Mouse (Mus musculus) erythroblast, embryonic 14.5 days (primary cell): ENCODE results near the gene Relch. TPM values are rescaled to one million over a fixed set of nuclear protein-coding genes. Genes with fewer than 3 reads are reported as not detected.

Experiments
- H3K27me3 ChIP-seq: 2 replicates; pipeline ENCODE4 v1.6.1; 2012; ENCODE audit warnings: inconsistent platforms; ENCODE audit not compliant: control insufficient read depth
- H3K36me3 ChIP-seq: 2 replicates; pipeline ENCODE4 v1.6.1; 2012; ENCODE audit warnings: mild to moderate bottlenecking, inconsistent platforms; ENCODE audit not compliant: control insufficient read depth
- H3K4me1 ChIP-seq: 2 replicates; pipeline ENCODE4 v1.6.1; 2012; ENCODE audit warnings: inconsistent platforms; ENCODE audit not compliant: control insufficient read depth
- H3K4me3 ChIP-seq: replicated peaks from 2 replicates; pipeline ENCODE3; 2012; ENCODE audit warnings: moderate library complexity, mild to moderate bottlenecking, inconsistent platforms
- H3K9me3 ChIP-seq: 2 replicates; pipeline ENCODE4 v1.6.1; 2012; ENCODE audit warnings: low read length, inconsistent platforms, mixed read lengths; ENCODE audit not compliant: control insufficient read depth
- GATA1 ChIP-seq: IDR thresholded peaks from 2 replicates; pipeline ENCODE4 v1.6.1; 2012; ENCODE audit warnings: low read length, inconsistent platforms, mixed read lengths
- TAL1 ChIP-seq: IDR thresholded peaks from 3 replicates; pipeline ENCODE4 v1.6.1; 2012; ENCODE audit warnings: low read length, inconsistent platforms, mixed read lengths
- polyA plus RNA-seq: library from polyadenylated mRNA; stranded (reverse); fragments of >175 nt; gene quantifications from 2 replicates; pipeline ENCODE4 v1.2.3, GENCODE M21; 2012

Gene Relch
- polyA plus RNA-seq, 1 experiment = 2.6 TPM

DNA sequence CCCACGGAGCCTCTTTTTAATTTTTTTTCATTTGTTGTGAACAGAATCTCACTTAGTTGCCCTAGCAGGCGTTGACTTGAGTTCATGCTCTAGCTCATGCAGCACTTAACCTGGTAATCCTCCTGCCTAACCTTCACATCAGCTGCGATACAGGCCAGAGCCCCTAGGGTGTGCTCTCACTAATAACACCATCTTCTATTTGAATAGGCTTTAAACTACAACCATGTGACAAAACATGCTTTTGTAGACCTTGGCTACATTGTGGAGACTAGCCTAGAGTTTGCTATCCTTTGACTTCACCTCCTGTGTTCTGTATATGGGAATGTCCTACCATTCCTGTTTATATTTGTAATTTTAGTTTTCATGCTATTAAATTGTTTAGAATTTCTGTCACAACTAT is 71.7 kb downstream of the Relch start:
- H3K36me3 ChIP-seq = peaks cover 39% of the 10 kb centered on the region
- TF ChIP-seq GATA1 = no peak
- no peak for TF ChIP-seq TAL1
- H3K4me3 ChIP-seq = no peak overlapping the region
- H3K9me3 ChIP-seq = no peaks in the 10 kb centered on the region
- no peaks in the 10 kb centered on the region for H3K4me1 ChIP-seq
- no peaks in the 10 kb centered on the region for H3K27me3 ChIP-seq

DNA sequence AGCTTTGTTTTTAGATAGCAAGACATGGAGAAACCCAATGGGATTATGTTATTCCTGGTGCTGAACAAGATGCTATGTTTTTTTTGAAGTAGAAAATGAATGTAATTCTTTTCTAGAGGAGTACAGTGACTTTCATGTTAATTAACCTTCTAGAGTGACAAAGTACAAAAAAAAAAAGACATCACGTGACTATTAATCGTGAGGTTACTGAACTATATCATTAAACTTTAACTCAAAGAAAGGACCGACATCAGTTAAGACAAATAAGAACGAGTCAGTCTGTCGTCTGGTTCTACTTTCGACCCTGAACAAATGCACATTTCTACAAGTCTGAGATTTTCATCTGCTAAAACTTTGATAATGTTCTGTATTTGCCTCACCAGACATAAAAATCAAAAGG is 74.7 kb downstream of the Relch start:
- TF ChIP-seq GATA1 (no peak), TAL1 (no peak)
- H3K36me3 ChIP-seq = peaks cover 51% of the 10 kb centered on the region

DNA sequence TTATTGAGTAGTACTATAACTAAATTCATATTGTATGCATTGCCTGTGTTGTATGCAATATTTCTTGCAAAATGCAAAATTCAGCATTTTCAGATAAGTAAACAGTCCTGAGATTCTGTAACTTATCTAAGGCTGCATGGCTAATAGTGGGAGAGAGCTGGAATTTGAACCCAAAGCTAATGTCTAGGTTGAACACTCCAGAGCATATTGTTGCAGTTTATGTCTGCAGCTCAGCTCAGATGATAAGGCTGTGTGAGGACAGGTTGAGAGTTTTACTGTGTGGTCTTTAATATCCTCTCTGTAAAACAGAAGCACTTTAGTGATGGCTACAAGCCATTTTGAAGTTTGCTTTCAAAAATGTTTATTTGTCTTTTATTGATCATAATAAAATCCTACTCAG is 75.8 kb downstream of the Relch start:
- Histone ChIP-seq H3K36me3 (peaks cover 58% of the 10 kb centered on the region), H3K4me1 (no peaks in the 10 kb centered on the region), H3K27me3 (no peaks in the 10 kb centered on the region), H3K9me3 (no peaks in the 10 kb centered on the region), H3K4me3 (no peak overlapping the region)
- TF ChIP-seq GATA1 = no peak
- no peak for TF ChIP-seq TAL1

More for the DNA sequence above, 74.7 kb downstream of the Relch start:
- Histone ChIP-seq H3K4me3 (no peak overlapping the region), H3K27me3 (no peaks in the 10 kb centered on the region), H3K9me3 (no peaks in the 10 kb centered on the region), H3K4me1 (no peaks in the 10 kb centered on the region)

DNA sequence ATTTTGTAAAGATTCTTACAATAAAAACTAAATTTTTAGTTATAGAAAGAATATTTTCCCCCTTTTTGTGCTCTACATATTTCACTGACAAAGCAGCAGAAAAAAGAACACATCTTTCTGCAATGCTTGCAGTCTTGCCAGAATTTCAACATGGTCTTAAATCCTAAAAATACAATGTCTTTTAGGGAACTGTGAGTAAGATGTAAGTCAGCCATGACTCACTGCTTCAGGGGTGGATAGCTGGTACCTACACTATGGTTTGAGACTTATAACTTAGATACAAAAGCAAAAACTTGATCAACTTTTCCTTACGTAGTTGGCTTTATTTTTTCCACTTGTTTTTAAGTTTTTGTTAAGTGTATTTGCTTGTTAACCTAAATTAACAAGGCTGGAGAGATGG is 78.8 kb downstream of the Relch start:
- Histone ChIP-seq H3K27me3 (no peaks in the 10 kb centered on the region), H3K9me3 (no peaks in the 10 kb centered on the region), H3K36me3 (peaks cover 62% of the 10 kb centered on the region), H3K4me1 (no peaks in the 10 kb centered on the region), H3K4me3 (no peak overlapping the region)
- TF ChIP-seq GATA1 = no peak
- TF ChIP-seq TAL1 = no peak

DNA sequence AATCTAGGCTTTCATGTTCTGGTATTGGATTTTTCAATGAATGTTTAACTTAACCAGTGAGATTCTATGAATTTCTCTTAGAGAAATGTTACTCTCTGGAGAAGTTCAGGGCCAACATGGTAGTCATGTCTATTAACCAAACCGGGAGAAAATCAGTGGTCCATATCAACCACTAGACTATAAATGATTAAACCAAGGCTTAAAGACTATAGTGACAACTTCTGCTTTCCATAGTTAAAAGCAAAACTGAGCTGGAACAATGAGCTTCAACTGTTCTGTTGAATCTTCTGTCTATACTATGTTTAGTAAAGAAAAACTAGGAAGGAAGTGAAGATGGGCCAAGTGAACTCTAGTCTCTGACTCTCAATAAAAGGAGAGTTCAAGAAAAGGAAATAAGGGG is 82.8 kb downstream of the Relch start:
- Histone ChIP-seq H3K9me3 (no peaks in the 10 kb centered on the region), H3K4me1 (no peaks in the 10 kb centered on the region), H3K27me3 (no peaks in the 10 kb centered on the region), H3K36me3 (peaks cover 74% of the 10 kb centered on the region), H3K4me3 (no peak overlapping the region)
- TF ChIP-seq GATA1 (no peak), TAL1 (no peak)

DNA sequence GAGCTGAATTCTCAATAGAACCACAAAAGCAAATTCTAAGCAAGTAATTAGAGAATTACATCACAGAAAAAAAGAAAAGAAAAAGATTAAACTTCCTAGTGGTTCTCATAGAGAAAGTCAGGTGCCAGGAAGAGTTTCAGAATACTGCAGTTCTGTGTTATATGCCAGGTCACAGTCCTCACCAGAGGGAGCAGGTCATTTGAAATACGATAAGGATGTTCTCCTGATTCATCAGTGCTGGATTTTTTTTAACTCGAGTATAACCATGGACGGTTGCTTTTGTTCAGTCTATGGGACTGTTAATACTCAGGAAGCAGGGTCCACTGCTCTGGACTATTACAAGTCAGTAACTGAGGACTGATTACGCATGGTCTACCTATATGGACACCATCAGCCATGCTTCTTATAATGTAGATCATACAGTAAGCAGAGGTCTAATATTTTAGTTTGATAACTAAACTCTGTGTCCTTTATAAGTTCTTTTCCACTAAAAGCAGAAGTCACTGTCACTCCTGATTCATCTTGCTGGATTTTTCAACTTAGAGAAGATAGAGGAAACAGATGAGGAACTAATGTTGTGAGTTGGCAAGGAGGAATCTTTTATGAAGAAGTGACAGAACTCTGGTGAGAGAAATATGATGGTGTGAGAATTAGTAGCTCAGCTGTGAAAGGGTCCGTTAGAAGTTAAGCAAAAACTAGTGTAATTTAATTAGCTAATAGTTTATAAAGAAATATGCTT is 83.4 kb downstream of the Relch start:
- peaks cover 71% of the 10 kb centered on the region for H3K36me3 ChIP-seq

DNA sequence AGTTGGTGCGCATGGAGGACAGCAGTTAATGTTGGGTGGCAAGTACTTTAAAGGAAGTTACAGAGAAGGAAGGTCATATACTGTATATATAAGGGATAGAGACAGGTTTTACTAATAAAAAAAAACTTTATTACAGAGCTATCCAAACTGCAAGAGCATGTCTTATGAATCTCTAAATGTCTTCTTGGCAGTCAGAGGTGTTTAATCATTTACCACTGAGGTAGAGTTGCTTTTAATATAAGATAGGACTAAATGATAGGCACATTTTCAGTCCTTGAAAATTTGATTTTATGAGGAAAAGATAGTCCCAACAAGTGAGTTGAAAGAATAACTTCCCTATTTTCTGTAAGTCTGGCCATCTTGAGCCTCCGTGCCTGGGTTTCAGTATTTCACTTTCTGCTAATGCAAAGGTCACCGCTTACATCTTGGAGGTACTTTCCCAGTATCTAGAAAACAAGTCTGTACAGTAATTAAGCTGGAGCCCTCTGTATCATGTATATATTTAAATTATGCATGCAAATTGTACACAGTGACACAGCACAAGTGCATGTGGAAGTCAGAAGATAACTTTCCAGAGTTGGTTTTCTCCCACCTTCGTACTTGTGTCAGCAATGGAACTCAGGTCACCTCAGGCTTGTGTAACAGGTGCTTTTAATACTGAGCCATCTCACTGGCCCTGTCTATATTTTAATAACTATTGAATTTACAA is 84.6 kb downstream of the Relch start:
- Histone ChIP-seq H3K4me1 (no peaks in the 10 kb centered on the region), H3K4me3 (no peak overlapping the region), H3K27me3 (no peaks in the 10 kb centered on the region), H3K36me3 (peaks cover 75% of the 10 kb centered on the region), H3K9me3 (no peaks in the 10 kb centered on the region)
- TF ChIP-seq GATA1 = no peak

More for the DNA sequence above, 83.4 kb downstream of the Relch start:
- Histone ChIP-seq H3K9me3 (no peaks in the 10 kb centered on the region), H3K4me1 (no peaks in the 10 kb centered on the region), H3K27me3 (no peaks in the 10 kb centered on the region), H3K4me3 (no peak overlapping the region)
- TF ChIP-seq TAL1 = no peak

DNA sequence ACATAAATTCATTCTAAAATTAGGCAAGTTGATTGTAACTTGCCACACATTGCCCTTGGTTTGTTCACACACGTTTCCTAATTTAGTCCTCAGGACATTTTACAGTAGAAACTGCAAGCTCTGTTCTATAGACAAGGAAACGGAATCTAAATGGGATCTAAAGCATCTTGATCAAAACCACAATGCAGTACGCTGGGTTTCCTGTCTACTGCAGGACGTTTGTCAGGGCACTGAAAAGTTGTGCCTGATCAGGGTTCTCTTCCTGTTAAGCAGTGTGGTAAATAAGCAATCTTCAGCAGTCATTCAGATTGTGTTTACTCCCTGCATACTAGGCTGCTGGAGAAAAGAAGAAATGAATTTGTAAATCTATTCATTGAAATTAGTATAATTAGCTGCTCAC is 88.5 kb downstream of the Relch start:
- Histone ChIP-seq H3K9me3 (no peaks in the 10 kb centered on the region), H3K36me3 (peaks cover 58% of the 10 kb centered on the region), H3K4me3 (no peak overlapping the region), H3K27me3 (no peaks in the 10 kb centered on the region), H3K4me1 (no peaks in the 10 kb centered on the region)
- TF ChIP-seq TAL1 (no peak), GATA1 (no peak)

DNA sequence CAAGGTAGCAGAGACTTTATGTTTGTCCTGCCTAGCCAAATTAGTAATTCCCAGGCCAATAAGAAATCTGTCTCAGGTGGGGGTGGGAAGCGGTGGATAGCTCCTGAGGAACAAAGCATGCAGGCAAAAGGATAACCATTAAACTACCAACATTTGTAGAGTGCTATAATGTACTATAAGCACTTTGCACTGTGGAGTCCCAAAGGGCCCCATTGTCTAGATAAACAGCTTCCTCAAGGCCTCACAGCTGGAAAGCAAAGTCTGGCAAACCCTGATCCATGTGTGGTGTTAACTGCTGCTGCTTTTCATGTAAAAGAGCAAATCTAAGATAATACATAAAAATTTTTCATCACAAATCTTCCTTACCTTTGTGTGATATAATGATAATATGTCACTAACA is 89.3 kb downstream of the Relch start:
- Histone ChIP-seq H3K9me3 (no peaks in the 10 kb centered on the region), H3K4me1 (no peaks in the 10 kb centered on the region), H3K36me3 (peaks cover 52% of the 10 kb centered on the region), H3K27me3 (no peaks in the 10 kb centered on the region), H3K4me3 (no peak overlapping the region)
- TF ChIP-seq GATA1 (no peak), TAL1 (no peak)

DNA sequence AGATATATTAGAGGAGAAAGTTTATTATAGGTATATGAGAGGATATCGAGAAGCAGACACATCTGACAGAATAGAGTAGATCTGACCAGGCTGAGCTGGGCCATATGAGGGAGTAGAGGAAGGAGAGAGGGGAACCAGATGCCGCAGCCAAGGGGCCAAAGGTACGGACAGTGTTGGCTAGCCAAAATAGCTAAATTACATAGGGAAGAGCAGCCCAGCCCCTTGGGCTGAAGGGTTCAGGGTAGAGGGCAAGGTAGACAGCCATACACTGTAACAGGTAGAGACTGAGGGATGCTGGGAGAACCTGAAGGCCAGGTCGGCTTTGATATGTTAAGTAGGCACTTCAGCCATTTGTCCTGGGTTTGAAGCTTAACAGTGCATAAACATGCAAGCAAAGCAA is 95.1 kb downstream of the Relch start:
- no peak for TF ChIP-seq GATA1
- TF ChIP-seq TAL1 = no peak

More for the DNA sequence above, 95.1 kb downstream of the Relch start:
- peaks cover 15% of the 10 kb centered on the region for H3K9me3 ChIP-seq
- no peaks in the 10 kb centered on the region for H3K4me1 ChIP-seq
- no peaks in the 10 kb centered on the region for H3K27me3 ChIP-seq
- no peak overlapping the region for H3K4me3 ChIP-seq
- H3K36me3 ChIP-seq = peaks cover 6% of the 10 kb centered on the region
